Mouse (Mus musculus) brain, adult 2 months (tissue): ENCODE data around the gene Cyp2d11.
A peak's percentile ranks its signal among the peaks of the same experiment; 100 is the strongest.
"Not testable (repeated sequence)": the region's sequence is repeated elsewhere in the genome, so short reads cannot be mapped to it uniquely, and the experiment has no call there.

Experiments
- DNase-seq: peaks from one replicate; pipeline ENCODE4 v3.0.0; 2011; ENCODE audit warnings: low read depth, low spot score

Gene Cyp2d11

DNA sequence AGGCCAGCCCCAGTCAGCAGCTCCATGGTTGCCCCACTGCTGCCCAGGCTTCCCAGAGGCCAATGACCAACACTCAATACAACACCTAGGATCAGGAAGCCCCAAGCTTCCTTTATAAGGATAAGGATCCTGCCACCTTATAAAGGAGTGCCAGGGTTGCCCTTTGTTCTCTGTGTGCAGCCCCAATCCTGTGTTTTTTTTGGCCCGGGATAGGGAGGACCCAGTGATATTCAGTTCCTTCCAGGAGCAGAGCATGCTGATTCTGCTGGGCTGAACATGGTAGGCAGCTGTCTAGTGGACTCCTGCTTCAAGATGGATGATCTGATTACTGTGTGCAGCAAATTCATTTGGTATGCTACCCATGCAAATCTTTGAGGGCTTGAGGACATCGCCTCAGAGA is at the start of gene Cyp2d11:
Cyp2d11 (minus strand) TSS at position 101 of the 400 bp plus-strand sequence.
- not testable (repeated sequence) for DNase-seq

- DNase-seq, result no peak
Measured at GRCm38 (mm10) chr15:82437975-82438617, 44.3 kb upstream of the Cyp2d11 start.

GRCm38 (mm10) chr15:82435606-82436005 is 41.8 kb upstream of the Cyp2d11 start:
- DNase-seq, result no peak

DNA sequence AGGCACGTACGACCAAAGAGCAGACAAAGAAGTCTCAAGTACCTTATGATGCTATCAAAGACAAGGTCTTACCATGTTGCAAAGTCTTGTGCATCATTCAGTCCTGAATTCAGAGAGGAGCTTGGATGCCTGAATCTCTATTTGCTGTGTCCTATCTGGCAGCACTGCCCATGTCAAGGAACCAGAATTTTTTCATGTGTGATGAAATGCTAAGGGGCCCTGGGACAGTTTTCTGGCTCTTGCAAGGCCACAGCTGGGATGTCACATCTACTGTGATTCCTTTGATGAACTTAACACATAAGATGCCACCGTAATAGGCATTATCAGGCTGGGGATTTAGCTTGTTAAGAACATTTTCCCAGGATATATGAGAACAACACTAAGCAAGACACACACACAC is 41.2 kb upstream of the Cyp2d11 start:
- DNase-seq, result no peak

DNA sequence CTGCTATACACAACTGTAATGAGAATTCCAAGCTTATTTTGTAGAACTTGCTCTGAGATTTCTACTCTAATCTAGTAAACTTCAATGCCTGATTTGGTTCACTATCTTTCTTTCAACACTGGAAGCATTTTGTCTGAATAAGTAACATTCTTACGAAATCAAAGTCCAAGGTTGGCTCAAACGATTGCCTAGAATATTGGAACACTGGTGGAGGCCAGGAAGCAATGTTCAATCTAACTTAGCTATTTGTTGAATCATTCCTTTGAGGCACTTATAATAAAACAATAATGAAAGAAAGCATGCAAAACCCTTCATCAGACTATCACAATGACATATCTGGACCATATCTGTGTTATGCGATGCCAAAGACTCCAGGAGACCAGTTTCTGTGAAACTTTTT is 40.7 kb upstream of the Cyp2d11 start:
- no peak for DNase-seq

- no peak for DNase-seq
Measured at GRCm38 (mm10) chr15:82433621-82434020, 39.8 kb upstream of the Cyp2d11 start.

DNA sequence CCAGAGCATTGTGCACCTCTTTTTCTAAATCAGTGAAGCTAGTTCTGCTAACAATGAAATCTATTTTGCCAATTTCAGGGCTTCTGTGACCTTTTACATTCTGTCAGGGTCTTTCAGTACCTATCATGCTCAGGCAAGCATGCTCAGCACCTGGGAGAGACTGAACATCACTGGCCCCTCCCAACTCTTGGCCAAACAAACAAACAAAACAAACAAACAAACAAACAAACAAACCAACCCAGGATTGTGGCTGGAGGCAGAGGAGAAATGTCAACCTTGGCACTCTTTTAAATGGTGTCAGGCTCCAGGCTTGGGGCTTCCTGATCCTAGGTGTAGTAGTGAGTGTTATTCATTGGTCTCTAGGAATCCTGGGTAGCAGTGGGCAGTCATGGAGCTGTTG is 39.3 kb upstream of the Cyp2d11 start, which contains the start of gene Cyp2d9:
Cyp2d9 (plus strand) TSS at position 301 of the 400 bp plus-strand sequence.
- DNase-seq, result no peak

DNA sequence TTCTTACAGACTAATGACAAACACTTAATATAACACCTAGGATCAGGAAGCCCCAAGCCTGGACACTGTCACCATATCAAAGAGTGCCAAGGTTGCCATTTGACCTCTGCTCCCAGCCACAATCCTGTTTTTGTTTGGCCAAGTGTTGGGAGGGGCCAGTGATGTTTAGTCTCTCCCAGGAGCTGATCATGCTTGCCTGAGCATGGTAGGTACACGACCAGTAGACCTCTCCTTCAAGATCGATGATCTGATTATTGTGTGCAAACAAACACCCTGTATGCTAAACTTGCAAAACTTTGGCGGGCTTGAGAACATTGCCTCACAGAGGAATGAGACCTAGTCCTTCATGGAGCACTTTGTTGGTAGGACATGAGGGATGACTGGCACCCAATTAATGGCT is 29.6 kb upstream of the Cyp2d11 start:
- no peak for DNase-seq

- no peak for DNase-seq
Measured at GRCm38 (mm10) chr15:82422935-82423334, 29.1 kb upstream of the Cyp2d11 start.

DNA sequence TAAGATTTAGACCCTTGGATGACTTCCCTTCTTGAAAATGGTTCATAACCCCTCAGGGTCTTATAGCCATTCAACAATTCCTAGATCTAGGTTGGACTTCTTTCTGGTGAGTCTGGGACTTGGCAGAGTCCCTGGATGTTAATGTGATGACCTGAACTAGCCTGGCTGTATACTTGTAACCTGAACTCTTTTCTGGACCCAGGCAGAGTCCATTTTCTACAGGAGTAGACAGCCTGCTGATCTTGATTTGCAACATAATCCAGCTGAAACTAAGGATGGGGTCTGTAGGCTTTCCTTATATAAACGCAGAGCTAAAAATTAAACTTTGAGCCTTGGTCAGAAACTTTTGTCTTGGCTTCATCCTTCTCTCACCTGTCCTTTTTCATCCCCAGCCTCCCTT is 24.8 kb upstream of the Cyp2d11 start:
- no peak for DNase-seq

DNA sequence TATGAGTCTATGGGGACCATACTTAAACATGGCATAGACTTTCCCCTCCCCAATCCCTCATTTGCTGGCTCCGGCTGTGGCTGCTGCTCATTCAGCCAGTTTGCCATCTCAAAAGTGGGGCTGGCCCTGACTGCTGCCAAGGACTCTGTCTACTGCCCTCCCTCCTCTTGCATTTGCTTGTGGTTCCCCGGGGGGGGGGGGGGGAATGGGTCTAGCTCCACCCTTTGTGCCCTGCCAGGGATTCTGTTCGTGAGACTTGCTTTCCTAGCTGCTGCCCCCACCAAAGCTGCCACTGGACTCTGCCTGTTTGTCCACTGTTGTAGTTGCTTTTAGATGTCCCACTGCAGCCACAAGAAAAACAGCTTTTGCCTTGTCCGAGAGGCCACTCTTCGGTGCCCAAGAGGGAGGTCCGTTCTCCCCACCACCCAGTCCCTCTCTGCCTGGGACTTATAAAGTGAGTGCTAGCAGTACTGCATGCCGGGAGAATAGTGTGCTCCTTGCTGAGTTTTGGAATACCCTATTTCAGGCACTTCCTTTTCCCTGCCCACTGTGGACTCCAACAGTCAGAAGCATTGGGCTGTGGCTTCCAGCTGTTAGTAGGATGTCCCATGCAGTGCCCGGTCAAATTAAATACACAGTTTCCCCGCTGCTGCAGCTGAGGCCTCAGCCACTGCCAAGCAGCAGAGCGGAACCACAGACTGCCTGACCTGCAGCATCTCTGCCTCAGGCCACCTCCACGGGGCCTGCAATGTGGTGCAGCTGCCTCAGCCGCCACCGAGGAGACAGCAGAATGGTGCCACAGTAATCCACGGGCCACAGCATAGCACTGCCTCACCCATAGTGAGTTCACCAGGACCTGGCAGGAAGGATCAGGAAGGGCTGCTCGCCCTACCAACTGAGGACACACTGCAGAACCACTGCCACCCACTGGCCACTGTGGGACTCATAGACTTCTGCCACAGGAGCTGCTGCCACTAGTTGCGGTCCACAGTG is 23.3 kb upstream of the Cyp2d11 start:
- DNase-seq, result peak; percentile 93

DNA sequence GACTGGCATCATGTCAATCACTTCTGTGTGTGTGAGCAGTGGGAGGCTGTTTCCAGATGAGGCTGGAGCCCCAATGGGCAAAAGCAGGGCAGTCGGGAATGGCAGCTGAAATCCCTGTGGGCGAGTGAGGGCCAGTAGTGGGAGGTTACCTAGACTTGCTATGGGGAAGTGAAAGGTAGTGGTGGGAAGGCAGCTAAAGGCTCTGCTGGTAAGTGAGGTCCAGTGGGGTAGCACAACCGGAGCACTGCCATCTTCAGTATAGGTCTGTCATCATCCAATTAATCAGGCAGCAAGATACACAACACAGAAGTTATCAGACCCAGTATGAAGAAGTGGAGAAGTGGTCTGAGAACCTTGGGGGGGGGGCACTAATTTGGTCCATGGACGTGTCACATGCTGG is 13.7 kb upstream of the Cyp2d11 start:
- no peak for DNase-seq

DNA sequence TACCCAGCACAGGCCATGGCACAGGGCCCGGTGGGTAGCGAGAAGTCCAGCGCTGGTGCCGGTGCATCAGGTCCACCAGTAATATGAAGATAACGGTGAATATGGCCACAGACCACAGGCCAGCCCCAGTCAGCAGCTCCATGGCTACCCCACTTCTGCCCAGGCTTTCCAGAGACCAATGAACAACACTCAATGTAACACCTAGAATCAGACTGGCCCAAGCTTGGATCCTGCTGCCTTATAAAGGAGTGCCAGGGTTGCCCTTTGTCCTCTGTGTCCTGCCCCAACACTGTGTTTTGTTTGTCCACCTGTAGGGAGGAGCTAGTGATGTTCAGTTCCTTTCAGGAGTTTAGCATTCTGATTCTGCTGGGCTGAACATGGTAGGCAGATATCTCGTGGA is 13.2 kb upstream of the Cyp2d11 start, which contains the start of gene Cyp2d10:
Cyp2d10 (minus strand) TSS at position 215 of the 400 bp plus-strand sequence.
- no peak for DNase-seq

- no peak for DNase-seq
Measured at GRCm38 (mm10) chr15:82404163-82404562, 10.3 kb upstream of the Cyp2d11 start.

GRCm38 (mm10) chr15:82403606-82404005 is 9.8 kb upstream of the Cyp2d11 start:
- no peak for DNase-seq

GRCm38 (mm10) chr15:82402741-82403140 is 8.9 kb upstream of the Cyp2d11 start:
- no peak for DNase-seq

DNA sequence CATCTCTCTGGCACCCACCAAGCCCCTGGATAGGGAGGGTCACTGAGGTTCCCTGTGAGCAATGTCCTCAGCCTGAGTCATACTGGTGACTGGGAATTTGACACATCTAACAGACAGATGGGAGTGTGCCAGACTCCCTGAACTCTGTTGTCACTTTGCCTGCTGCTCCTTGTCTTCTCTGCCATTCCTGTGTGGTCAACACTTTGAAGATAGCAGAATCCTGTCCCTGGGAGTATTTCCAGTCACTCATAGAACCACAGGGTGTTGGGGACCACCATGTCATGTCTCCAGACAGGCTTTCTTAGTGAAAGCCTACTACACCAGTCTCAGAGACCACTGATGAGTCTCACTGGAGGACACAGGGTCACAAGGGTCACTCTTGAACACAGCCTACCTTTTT is 8.3 kb upstream of the Cyp2d11 start:
- DNase-seq, result no peak

- no peak for DNase-seq
Measured at GRCm38 (mm10) chr15:82401516-82401915, 7.7 kb upstream of the Cyp2d11 start.

DNA sequence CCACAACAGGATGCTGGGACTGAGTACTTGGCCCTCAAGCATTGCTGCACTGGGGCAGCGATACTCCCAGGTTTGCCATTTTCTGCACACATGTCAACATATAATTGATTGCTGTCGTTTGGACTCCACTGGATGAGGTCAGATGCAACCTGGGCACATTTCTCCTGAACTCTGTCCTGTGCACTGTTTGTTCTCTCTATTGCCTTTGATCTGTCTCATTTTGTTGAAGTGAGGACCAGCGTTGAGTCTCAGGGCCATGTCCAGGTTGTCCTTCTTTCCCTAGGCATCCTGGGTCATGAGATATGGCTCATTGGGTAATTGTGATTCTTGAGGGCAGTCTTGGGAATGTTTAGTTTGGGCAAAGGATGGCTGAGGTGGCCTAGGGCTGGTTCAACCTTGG is 2.1 kb upstream of the Cyp2d11 start:
- DNase-seq, result not testable (repeated sequence)

- DNase-seq, result not testable (repeated sequence)
Measured at GRCm38 (mm10) chr15:82389916-82390315, 3.9 kb downstream of the Cyp2d11 start.

DNA sequence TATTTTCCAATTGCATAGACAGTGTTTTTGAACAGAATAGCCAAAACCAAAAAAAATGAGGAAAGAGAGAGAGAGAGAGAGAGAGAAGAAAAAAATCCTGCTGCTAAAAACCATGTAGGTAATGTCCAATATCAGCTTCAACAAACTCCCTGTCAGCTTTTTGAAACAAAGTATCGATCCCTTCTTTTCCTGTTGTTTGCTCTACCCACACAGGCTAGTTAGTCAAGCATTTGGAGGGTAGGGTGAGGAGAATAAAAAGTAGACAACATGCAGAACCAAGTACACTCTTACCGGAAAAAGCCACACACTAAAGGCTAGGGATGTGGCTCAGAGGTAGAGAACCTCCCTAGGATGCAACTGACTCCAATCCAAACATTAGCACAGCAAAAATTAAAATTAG is 8.1 kb downstream of the Cyp2d11 start:
- DNase-seq, result no peak

DNA sequence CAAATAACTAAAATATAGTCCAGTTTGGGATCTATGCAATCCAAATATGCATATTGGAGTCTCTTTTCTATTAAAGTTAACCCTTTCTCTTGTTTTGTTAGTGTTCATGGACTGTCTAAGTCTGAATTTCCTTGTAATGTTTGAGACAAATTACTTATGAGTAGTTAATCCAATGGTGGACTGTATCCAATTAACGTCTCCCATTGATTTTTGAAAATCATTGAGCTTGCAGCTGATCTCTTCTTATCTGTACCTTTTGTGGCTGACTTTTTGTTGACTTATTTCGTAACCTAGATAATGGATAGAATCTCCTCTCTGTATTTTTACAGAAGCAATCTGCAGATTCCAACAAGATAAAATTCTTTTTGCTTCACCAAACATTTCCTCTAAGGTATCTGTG is 11.4 kb downstream of the Cyp2d11 start:
- DNase-seq, result no peak

DNA sequence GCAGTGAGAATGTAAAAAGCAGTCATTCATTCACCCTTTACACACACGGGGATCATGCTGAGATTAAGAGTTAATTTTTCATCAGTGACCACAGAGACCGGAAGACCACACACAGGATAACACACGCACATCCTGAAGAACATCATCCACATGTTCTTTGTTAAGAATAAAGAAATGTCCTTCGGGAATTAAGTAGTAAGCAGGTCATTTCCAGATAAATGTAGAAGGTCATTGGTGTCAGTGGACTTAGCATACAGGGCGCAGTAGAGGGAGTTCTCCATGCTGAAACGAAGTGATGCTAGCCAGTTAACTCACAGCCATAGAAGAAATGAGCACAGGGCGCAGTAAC is 13.1 kb downstream of the Cyp2d11 start:
- DNase-seq, result no peak
